Mouse (Mus musculus) stomach, postnatal 0 days (tissue): ENCODE data around the gene Prkca.

Experiments used
- CTCF ChIP-seq: IDR thresholded peaks from 2 replicates; pipeline ENCODE4 v1.5.1; 2016; ENCODE audit warnings: antibody characterized with exemption, low read depth, mild to moderate bottlenecking, moderate library complexity
- EP300 ChIP-seq: optimal IDR thresholded peaks from 2 replicates; pipeline ENCODE3; 2016; ENCODE audit warnings: antibody characterized with exemption

DNA sequence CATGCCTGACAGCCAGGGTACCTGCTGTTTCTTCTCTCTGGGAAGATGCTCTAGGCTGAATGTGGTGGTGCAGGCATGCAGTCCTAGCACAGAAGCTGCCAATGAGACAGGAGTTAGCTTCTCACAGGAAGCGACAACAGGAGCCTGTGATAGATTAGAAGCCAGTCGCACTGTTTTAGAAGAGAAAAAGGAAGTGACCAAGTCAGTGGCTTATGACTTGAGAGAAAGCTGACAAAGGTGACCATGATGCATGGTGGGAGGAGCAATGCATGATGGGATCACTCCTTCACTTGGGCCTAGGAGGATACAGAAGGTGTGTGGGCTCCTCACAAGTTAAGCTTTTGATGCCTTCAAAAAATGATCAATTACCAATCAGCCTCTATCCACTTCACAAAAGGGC is 99.5 kb downstream of the Prkca start:
- TF ChIP-seq CTCF (no peak), EP300 (no peak)
